Mouse (Mus musculus) inflammation-experienced regulatory T-cells, adult 6 months (primary cell): ENCODE measurements around the gene Ambp. TPM values are rescaled to one million over a fixed set of nuclear protein-coding genes. Genes with fewer than 3 reads are reported as not detected.

Experiments
- ATAC-seq: one replicate; pipeline ENCODE4 v1.8.0; 2017
- polyA plus RNA-seq, 3 experiments: library from polyadenylated mRNA; unstranded; fragments of 100-300 nt; shearing (Covaris generic); gene quantifications; one replicate each; pipeline ENCODE4 v1.2.1; 2017

Gene Ambp
- polyA plus RNA-seq, result not detected

GRCm38 (mm10) chr4:63154699-63155098, at the start of gene Ambp:
TSS of gene Ambp (minus strand) at chr4:63154799.
- ATAC-seq, result no peak

- ATAC-seq, result no peak
These were observed 49.3 kb upstream of the Ambp start for GRCm38 (mm10) chr4:63203874-63204273.

- no peak for ATAC-seq
These were observed 44.8 kb upstream of the Ambp start for GRCm38 (mm10) chr4:63199366-63199765.

GRCm38 (mm10) chr4:63194366-63194765, 39.8 kb upstream of the Ambp start:
- no peak for ATAC-seq

GRCm38 (mm10) chr4:63191641-63192040, 37.0 kb upstream of the Ambp start:
- no peak for ATAC-seq

- no peak for ATAC-seq
These were observed 31.8 kb upstream of the Ambp start for GRCm38 (mm10) chr4:63186281-63186870.

GRCm38 (mm10) chr4:63181556-63181955, 27.0 kb upstream of the Ambp start:
- no peak for ATAC-seq

- no peak for ATAC-seq
These were observed 17.5 kb upstream of the Ambp start, which contains the start of gene Kif12 for GRCm38 (mm10) chr4:63171969-63172685. TSS of gene Kif12 (minus strand) at chr4:63172131.

GRCm38 (mm10) chr4:63171122-63171521, 16.5 kb upstream of the Ambp start:
- ATAC-seq, result no peak

GRCm38 (mm10) chr4:63170061-63170460, 15.5 kb upstream of the Ambp start:
- ATAC-seq, result no peak

- ATAC-seq, result no peak
These were observed 11.7 kb upstream of the Ambp start for GRCm38 (mm10) chr4:63166323-63166722.

- ATAC-seq, result no peak
These were observed 11.0 kb upstream of the Ambp start for GRCm38 (mm10) chr4:63165636-63166035.

GRCm38 (mm10) chr4:63158961-63159592, 4.5 kb upstream of the Ambp start:
- ATAC-seq, result no peak

GRCm38 (mm10) chr4:63158192-63158591, 3.6 kb upstream of the Ambp start:
- no peak for ATAC-seq

GRCm38 (mm10) chr4:63156726-63157634, 2.4 kb upstream of the Ambp start:
- no peak for ATAC-seq

- ATAC-seq, result no peak
These were observed 997 bp upstream of the Ambp start for GRCm38 (mm10) chr4:63155596-63155995.

GRCm38 (mm10) chr4:63154028-63154427, 571 bp downstream of the Ambp start:
- no peak for ATAC-seq

GRCm38 (mm10) chr4:63151127-63151526, 3.5 kb downstream of the Ambp start:
- ATAC-seq, result no peak

- ATAC-seq, result no peak
These were observed 7.3 kb downstream of the Ambp start for GRCm38 (mm10) chr4:63147268-63147667.

GRCm38 (mm10) chr4:63129891-63130624, 24.5 kb downstream of the Ambp start:
- ATAC-seq, result no peak

- ATAC-seq, result no peak
These were observed 29.6 kb downstream of the Ambp start for GRCm38 (mm10) chr4:63124861-63125466.
